Mouse (Mus musculus) CH12.LX (cell line): ENCODE data around the gene Grk3.

Experiments
- CTCF ChIP-seq, 2 experiments: IDR thresholded peaks in 1 of 2; conservative IDR thresholded peaks in 1 of 2; 2 replicates each; pipeline ENCODE4 v1.5.1; 2011 to 2012; ENCODE audit warnings: low read depth in 2 of 2, low read length in 2 of 2, improper control_type of control experiment in 1 of 2, inconsistent platforms in 1 of 2, mild to moderate bottlenecking in 1 of 2, moderate library complexity in 1 of 2
- POLR2A ChIP-seq: IDR thresholded peaks from 2 replicates; pipeline ENCODE4 v1.6.1; 2011; ENCODE audit warnings: low read depth, mild to moderate bottlenecking, improper control_type of control experiment, low read length
- ZKSCAN1 ChIP-seq: IDR thresholded peaks from 2 replicates; pipeline ENCODE4 v1.6.1; 2012; ENCODE audit warnings: low read depth, inconsistent platforms, low read length, improper control_type of control experiment, borderline replicate concordance

DNA sequence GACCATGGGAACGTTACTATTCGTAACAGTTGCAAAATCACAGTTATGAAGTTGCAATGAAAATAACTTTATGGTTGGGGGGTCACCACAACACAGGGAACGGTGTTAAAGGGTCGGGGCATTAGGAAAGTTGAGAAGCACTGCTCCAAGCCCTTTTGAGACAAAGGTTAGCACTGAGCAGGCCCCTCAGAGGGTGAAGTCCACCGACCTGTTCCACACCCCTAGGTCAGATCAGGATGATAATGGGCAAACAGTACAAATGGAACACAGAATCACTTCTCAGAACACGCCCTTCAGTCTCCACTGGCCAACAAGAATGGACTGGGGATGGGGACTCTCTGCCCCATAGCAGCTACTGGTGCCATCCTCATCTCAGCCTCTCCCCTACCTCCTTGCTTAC is 142.6 kb downstream of the Grk3 start:
- TF ChIP-seq CTCF (conservative IDR thresholded peaks at IDR 0.05 in 1 of 2, IDR thresholded peaks at IDR 0.05 in 1 of 2; ENCODE audit: low read depth in 2 of 2, low read length in 2 of 2): no peak
- TF ChIP-seq POLR2A: no peak
- no peak for TF ChIP-seq ZKSCAN1
